Mouse (Mus musculus): Measurements from ENCODE around the gene Tut4. TPM values are rescaled to one million over a fixed set of nuclear protein-coding genes. Genes with fewer than 3 reads are reported as not detected.

Tut4 gene
- polyA plus RNA-seq, 1 experiment from 2014 or later, result 60.7 TPM

DNA sequence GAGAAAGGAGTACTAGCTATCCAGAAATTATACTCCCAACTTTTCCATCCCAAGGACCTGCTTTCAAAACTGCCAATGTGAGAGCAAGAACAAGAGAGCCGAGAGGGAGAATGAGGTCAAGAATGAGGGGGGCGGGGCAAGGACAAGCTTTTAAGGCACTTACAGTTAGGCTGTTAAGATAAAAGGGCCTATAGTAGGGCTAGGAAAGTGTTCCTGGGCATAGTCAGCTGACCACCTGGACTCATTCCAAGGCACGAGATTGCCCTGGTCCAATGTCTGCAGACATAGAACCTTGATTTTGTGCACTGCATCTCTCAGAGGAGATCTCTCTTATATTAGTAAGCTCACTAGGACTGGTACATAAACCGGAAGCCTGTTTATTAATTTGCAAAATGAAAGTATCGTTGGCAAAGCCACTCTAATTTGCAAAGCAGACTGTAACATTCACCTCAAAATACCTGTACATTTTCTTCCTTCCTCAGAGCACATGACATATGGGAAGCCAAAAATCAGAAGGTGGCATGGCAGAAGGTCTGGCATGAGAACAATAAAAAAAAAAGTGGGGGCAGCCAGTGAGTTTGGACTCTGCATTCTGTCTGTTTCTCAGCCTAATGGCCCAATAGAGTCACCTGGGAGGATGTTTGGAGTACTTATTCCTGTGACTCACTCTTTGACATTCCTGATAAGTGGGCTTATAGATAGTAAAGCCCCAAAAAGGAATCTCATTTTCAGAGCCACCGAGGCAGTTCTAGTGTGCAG, 21.0 kb upstream of the Tut4 start:
- Histone ChIP-seq H3K4me2 (no peak overlapping the region), H3K9me3 (no peaks in the 10 kb centered on the region), H3K4me3 (no peak overlapping the region), H3K9ac (no peak overlapping the region), H3K36me3 (no peaks in the 10 kb centered on the region), H3K4me1 (peaks cover 16% of the 10 kb centered on the region), H3K27ac (0 out of 2 replicates have a peak overlapping the region, but pooled peaks have one; percentile 9), H3K27me3 (no peaks in the 10 kb centered on the region)
- ATAC-seq (ENCODE audit: borderline replicate concordance, extremely low read depth, low FRiP score, low TSS enrichment), result no peak
- WGBS, result 38% methylated on average over 6 of the region's 6 CpGs

- no peaks in the 10 kb centered on the region for H3K9me3 ChIP-seq
- WGBS, result 29% methylated on average over 7 of the region's 7 CpGs
- no peak overlapping the region for H3K9ac ChIP-seq
- no peaks in the 10 kb centered on the region for H3K36me3 ChIP-seq
- H3K27ac ChIP-seq, result no peak overlapping the region
- H3K27me3 ChIP-seq, result no peaks in the 10 kb centered on the region
- H3K4me2 ChIP-seq, result no peak overlapping the region
- H3K4me1 ChIP-seq, result no peaks in the 10 kb centered on the region
- no peak overlapping the region for H3K4me3 ChIP-seq
- no peak for ATAC-seq (ENCODE audit: borderline replicate concordance, extremely low read depth, low FRiP score, low TSS enrichment)
Measured at GRCm38 (mm10) chr4:108448091-108448490, 11.1 kb upstream of the Tut4 start.

- no peaks in the 10 kb centered on the region for H3K36me3 ChIP-seq
- WGBS, result 55% methylated on average over 2 of the region's 2 CpGs
- no peaks in the 10 kb centered on the region for H3K27me3 ChIP-seq
- no peaks in the 10 kb centered on the region for H3K9me3 ChIP-seq
- no peak overlapping the region for H3K27ac ChIP-seq
- ATAC-seq (ENCODE audit: borderline replicate concordance, extremely low read depth, low FRiP score, low TSS enrichment), result no peak
- no peak overlapping the region for H3K4me2 ChIP-seq
- no peak overlapping the region for H3K9ac ChIP-seq
- H3K4me3 ChIP-seq, result no peak overlapping the region
- peaks cover 10% of the 10 kb centered on the region for H3K4me1 ChIP-seq
Measured at GRCm38 (mm10) chr4:108456028-108456427, 3.2 kb upstream of the Tut4 start.

DNA sequence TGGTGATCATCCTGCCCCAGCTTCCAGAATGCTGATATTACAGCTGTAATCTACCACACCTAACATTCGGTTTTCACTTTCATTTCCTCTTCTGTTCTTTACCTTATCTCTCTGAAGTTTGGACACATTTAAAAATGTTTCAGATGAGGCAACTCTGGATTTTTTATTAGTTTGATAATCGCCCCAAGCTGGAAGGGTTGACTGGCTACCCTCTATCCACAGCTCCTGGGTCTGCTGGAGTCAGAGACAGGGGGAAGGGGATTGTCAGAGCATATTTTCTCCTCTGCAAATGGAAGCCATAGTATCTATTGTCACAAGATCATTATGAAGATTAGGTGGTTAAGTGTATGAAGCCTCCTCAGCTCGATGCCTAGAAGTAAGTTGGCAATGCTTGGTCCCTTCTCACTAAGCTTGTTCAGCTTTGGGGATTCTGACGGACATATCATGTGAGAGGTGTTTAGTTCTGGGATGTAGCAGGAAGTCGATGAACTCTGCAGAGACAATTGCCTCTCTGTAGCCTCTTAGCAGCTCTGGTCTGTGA, 955 bp upstream of the Tut4 start:
- peak overlapping the region; percentile 93 for H3K4me2 ChIP-seq
- no peak overlapping the region for H3K9ac ChIP-seq
- 16% methylated on average over 5 of the region's 5 CpGs for WGBS
- H3K27me3 ChIP-seq, result no peaks in the 10 kb centered on the region
- peak overlapping the region; percentile 97 for H3K27ac ChIP-seq
- ATAC-seq (ENCODE audit: borderline replicate concordance, extremely low read depth, low FRiP score, low TSS enrichment), result no peak
- peaks cover 14% of the 10 kb centered on the region for H3K4me1 ChIP-seq
- no peaks in the 10 kb centered on the region for H3K36me3 ChIP-seq
- H3K4me3 ChIP-seq, result peak overlapping the region; percentile 83
- H3K9me3 ChIP-seq, result no peaks in the 10 kb centered on the region

DNA sequence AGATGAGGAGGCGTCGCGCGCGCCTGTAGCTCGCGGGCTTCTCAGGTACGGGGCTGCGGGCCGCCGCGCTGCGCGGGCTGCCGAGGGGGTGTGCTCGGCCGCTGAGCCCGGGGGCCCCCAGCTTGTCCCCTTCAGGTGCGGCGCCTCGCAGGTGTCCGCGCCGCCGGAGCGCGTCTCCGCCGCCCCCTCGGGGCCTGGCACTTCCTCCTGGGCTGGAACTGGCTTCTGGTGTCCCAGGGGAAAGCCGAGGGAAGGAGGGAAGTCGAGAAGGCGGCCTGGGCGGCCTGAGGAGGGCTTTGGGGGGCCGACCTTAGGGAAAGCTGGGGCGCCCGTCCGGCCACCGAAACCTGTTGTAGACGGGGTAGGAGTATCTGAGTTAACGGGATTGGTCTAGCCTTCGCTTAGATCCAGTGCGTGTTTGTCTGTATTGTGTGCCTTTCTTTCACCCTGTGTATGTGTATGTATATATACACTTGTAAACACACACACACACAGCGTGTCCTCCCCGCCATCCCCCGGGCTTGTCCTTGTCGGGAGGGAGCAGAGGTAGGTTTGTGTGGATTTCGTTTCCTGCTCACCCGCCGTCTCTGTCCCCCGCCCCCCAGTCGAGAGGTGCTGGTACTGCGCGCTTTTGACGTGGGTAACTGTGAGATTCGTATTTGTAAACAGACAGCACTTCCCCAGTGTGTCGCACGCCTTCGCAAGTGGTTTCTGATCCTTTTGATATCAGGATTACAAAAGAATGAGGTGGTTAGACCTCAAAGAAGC, 1.1 kb downstream of the Tut4 start:
- peak overlapping the region; percentile 93 for H3K4me2 ChIP-seq
- H3K27me3 ChIP-seq, result no peaks in the 10 kb centered on the region
- H3K27ac ChIP-seq, result peak overlapping the region; percentile 97
- H3K9ac ChIP-seq, result peak overlapping the region; percentile 87
- no peaks in the 10 kb centered on the region for H3K36me3 ChIP-seq
- H3K4me1 ChIP-seq, result peaks cover 14% of the 10 kb centered on the region
- H3K9me3 ChIP-seq, result no peaks in the 10 kb centered on the region
- peak overlapping the region; percentile 83 for H3K4me3 ChIP-seq
- WGBS, result under 1% methylated on average over 59 of the region's 59 CpGs
- peak; percentile 59 for ATAC-seq (ENCODE audit: borderline replicate concordance, extremely low read depth, low FRiP score, low TSS enrichment)

- Histone ChIP-seq H3K9ac (peak overlapping the region; percentile 19; the same call in 1 of the 2 replicates), H3K4me1 (peaks cover 14% of the 10 kb centered on the region), H3K4me3 (peak overlapping the region; percentile 83)
Measured at GRCm38 (mm10) chr4:108461262-108461903, 2.2 kb downstream of the Tut4 start.

GRCm38 (mm10) chr4:108473586-108473985, 14.4 kb downstream of the Tut4 start:
- 70% methylated on average over 2 of the region's 2 CpGs for WGBS

More at GRCm38 (mm10) chr4:108461262-108461903, 2.2 kb downstream of the Tut4 start:
- peak overlapping the region; percentile 93 for H3K4me2 ChIP-seq
- no peaks in the 10 kb centered on the region for H3K36me3 ChIP-seq
- no peaks in the 10 kb centered on the region for H3K9me3 ChIP-seq
- no peak for ATAC-seq (ENCODE audit: borderline replicate concordance, extremely low read depth, low FRiP score, low TSS enrichment)
- no peaks in the 10 kb centered on the region for H3K27me3 ChIP-seq
- WGBS, result 20% methylated on average over 5 of the region's 5 CpGs
- H3K27ac ChIP-seq, result no peak overlapping the region; the same call in 1 of the 2 replicates

DNA sequence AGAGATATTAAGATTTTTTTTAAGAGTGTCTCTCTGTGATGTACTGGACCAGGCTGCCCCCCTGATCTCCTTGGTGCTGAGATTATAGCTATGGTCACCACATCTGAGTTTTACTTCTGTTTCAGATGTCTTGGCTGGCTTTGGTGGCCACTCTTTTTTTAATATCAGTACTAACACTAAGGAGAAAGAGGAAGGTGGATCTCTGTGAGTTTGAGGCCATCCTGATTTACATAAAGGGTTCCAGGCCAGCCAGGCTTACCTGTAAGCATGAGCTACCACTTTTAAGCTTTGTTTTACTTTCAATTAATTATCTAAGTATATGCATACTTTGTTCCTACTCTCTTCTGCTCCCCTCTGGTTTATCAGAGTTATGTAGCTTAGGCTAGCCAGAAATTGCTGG, 23.6 kb downstream of the Tut4 start:
- Histone ChIP-seq H3K27me3 (no peaks in the 10 kb centered on the region), H3K36me3 (peaks cover 36% of the 10 kb centered on the region), H3K4me3 (no peak overlapping the region), H3K9ac (no peak overlapping the region), H3K27ac (no peak overlapping the region), H3K9me3 (no peaks in the 10 kb centered on the region), H3K4me1 (no peaks in the 10 kb centered on the region), H3K4me2 (no peak overlapping the region)
- no peak for ATAC-seq (ENCODE audit: borderline replicate concordance, extremely low read depth, low FRiP score, low TSS enrichment)

More at GRCm38 (mm10) chr4:108473586-108473985, 14.4 kb downstream of the Tut4 start:
- H3K36me3 ChIP-seq, result no peaks in the 10 kb centered on the region
- H3K4me2 ChIP-seq, result no peak overlapping the region
- H3K4me3 ChIP-seq, result no peak overlapping the region
- no peaks in the 10 kb centered on the region for H3K9me3 ChIP-seq
- H3K27me3 ChIP-seq, result no peaks in the 10 kb centered on the region
- no peak for ATAC-seq (ENCODE audit: borderline replicate concordance, extremely low read depth, low FRiP score, low TSS enrichment)
- H3K9ac ChIP-seq, result no peak overlapping the region
- H3K27ac ChIP-seq, result no peak overlapping the region
- H3K4me1 ChIP-seq, result no peaks in the 10 kb centered on the region

- no peak for ATAC-seq (ENCODE audit: borderline replicate concordance, extremely low read depth, low FRiP score, low TSS enrichment)
- Histone ChIP-seq H3K4me1 (no peaks in the 10 kb centered on the region), H3K4me2 (no peak overlapping the region), H3K9ac (no peak overlapping the region), H3K9me3 (no peaks in the 10 kb centered on the region), H3K36me3 (peaks cover 36% of the 10 kb centered on the region), H3K4me3 (no peak overlapping the region), H3K27me3 (no peaks in the 10 kb centered on the region), H3K27ac (no peak overlapping the region)
- 92% methylated on average over 4 of the region's 4 CpGs for WGBS
Measured at GRCm38 (mm10) chr4:108484230-108484629, 25.0 kb downstream of the Tut4 start.

DNA sequence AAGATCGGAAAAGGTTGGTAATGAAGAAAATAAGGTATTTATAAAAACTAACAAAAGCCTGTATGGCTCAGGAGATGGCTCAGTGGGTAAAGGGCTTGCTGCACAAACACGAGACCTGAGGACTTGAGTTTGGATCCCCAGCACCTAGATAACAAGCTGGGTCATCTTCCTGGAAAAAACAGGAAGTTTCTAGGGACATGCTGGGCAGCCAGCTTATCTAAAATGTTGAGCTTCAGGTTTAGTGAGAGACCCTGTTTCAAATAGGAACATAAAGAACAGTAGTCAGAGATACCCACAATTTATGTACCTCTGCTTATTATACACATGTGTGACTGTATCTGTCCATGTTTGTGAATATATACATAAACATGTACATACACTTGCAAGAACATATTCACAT, 43.8 kb downstream of the Tut4 start:
- no peak overlapping the region for H3K4me3 ChIP-seq
- H3K27ac ChIP-seq, result no peak overlapping the region
- no peaks in the 10 kb centered on the region for H3K9me3 ChIP-seq
- no peak overlapping the region for H3K4me2 ChIP-seq
- no peak overlapping the region for H3K9ac ChIP-seq
- peaks cover 32% of the 10 kb centered on the region for H3K36me3 ChIP-seq
- H3K27me3 ChIP-seq, result no peaks in the 10 kb centered on the region
- no peak for ATAC-seq (ENCODE audit: borderline replicate concordance, extremely low read depth, low FRiP score, low TSS enrichment)
- 86% methylated on average over 2 of the region's 2 CpGs for WGBS
- no peaks in the 10 kb centered on the region for H3K4me1 ChIP-seq

GRCm38 (mm10) chr4:108539701-108540100, 80.5 kb downstream of the Tut4 start:
- no peak overlapping the region for H3K4me2 ChIP-seq
- H3K27ac ChIP-seq, result no peak overlapping the region
- H3K9me3 ChIP-seq, result no peaks in the 10 kb centered on the region
- H3K4me1 ChIP-seq, result no peaks in the 10 kb centered on the region
- H3K4me3 ChIP-seq, result no peak overlapping the region
- H3K27me3 ChIP-seq, result no peaks in the 10 kb centered on the region
- 89% methylated on average over 2 of the region's 2 CpGs for WGBS
- ATAC-seq (ENCODE audit: borderline replicate concordance, extremely low read depth, low FRiP score, low TSS enrichment), result no peak
- H3K9ac ChIP-seq, result no peak overlapping the region
- H3K36me3 ChIP-seq, result peaks cover 17% of the 10 kb centered on the region
